ENCODE assay signal across 8 mouse cellular contexts in the genomic region with DNA sequence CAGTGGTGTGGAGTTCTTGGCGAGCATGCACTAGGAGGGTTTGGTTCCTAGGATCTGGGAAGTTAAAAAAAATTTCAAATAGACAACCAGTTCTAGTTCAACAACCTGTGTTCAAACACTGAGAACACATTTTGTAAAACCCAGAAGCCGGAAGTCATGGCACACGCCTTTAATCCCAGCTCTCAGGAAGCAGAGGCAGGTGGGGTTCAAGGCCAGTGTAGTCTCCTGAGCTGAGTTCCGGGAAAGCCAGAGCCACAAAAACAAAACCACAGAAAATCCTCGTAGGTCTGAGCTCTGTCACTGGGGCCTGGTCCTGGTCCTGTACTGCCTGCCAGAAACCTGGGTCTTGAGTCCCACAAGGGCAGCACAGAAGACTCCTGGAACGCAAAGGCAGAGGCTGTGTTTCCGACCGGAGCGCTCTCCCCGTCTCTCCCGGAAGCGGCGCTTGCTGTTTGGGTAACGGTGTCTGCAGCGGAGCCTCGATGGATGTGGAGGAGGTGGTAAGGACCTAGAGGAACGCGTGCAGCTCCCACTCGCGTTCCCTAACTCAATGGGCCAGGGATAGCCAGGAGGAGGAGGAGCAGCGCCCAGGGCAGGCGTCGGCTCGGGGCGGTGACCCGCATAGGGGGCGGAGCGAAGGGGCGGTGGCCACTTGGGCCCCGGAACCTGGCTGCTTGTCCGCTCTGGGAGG. TPM values are rescaled to one million over a fixed set of nuclear protein-coding genes. Genes with fewer than 3 reads are reported as not detected.
DNase-seq lines count a peak whose midpoint lies in the region; ATAC-seq and TF ChIP-seq lines count a peak whose summit lies in the region.

Gene Taf1b (plus strand): TSS at position 210 of the 691 bp plus-strand sequence.

- peak within 1 kb of the TSS; percentile 24 for H3K9ac ChIP-seq in ES-Bruce4 (ENCODE audit: low read depth, poor library complexity, severe bottlenecking)
- H3K9ac ChIP-seq in forebrain, embryonic 14.5 days (ENCODE audit: low read length) = peak within 1 kb of the TSS; percentile 71

- TF ChIP-seq POLR2A in ES-Bruce4 (IDR thresholded peaks at IDR 0.05; ENCODE audit: insufficient read depth, low read length) = no peak
- TF ChIP-seq POLR2A in lung, adult 2 months (IDR thresholded peaks at IDR 0.05; ENCODE audit: borderline replicate concordance, extremely low read depth, low read depth, low read length) = peak; percentile 77; the same call in 1 of the 2 replicates

- H3K9me3 ChIP-seq in ES-Bruce4 (replicated peaks; ENCODE audit: control insufficient read depth, insufficient read depth, low read length, poor library complexity, severe bottlenecking) = no peaks in the 10 kb centered on the region
- H3K9me3 ChIP-seq in forebrain, embryonic 14.5 days (replicated peaks; ENCODE audit: control insufficient read depth, low read length) = no peaks in the 10 kb centered on the region

- peak; percentile 81 for DNase-seq in forebrain, embryonic 14.5 days (ENCODE audit: low spot score)
- DNase-seq in heart, postnatal 25 days (ENCODE audit: low spot score) = peak; percentile 65
- DNase-seq in layer of hippocampus, adult 18-20 months (ENCODE audit: low spot score in 2 of 2) = peak; percentile 79 to 84
- DNase-seq in lung, adult 2 months = peak; percentile 85
- DNase-seq in thymus, adult 18-20 months = peak; percentile 60 to 65

- TF ChIP-seq EP300 in ES-Bruce4 (IDR thresholded peaks at IDR 0.05; ENCODE audit: insufficient read depth, low read depth, low read length) = no peak

- peak within 1 kb of the TSS; percentile 79 for H3K4me3 ChIP-seq in ES-Bruce4 (ENCODE audit: low read depth, low read length)
- peak within 1 kb of the TSS; percentile 57 for H3K4me3 ChIP-seq in forebrain, embryonic 14.5 days (ENCODE audit: low read depth, low read length)
- peak within 1 kb of the TSS; percentile 84 for H3K4me3 ChIP-seq in lung, adult 2 months (replicated peaks; ENCODE audit: extremely low read depth, low read depth, low read length)

- intact Hi-C loops in heart, postnatal 25 days (cut with DNase I) = no loop called here

- no peak for TF ChIP-seq CTCF in ES-Bruce4 (IDR thresholded peaks at IDR 0.05; ENCODE audit: low read depth, low read length)
- TF ChIP-seq CTCF in lung, adult 2 months (IDR thresholded peaks at IDR 0.05; ENCODE audit: insufficient read depth, low read length) = no peak

- H3K36me3 ChIP-seq in ES-Bruce4 (ENCODE audit: control insufficient read depth, insufficient read depth, low read length, poor library complexity, severe bottlenecking) = no peaks in the 10 kb centered on the region
- no peaks in the 10 kb centered on the region for H3K36me3 ChIP-seq in forebrain, embryonic 14.5 days (ENCODE audit: control insufficient read depth, insufficient read depth, low read length)

- H3K4me2 ChIP-seq in forebrain, embryonic 14.5 days (ENCODE audit: low read length) = peak within 1 kb of the TSS; percentile 50

- 9% methylated on average over 31 of the region's 31 CpGs for WGBS in forebrain, embryonic 14.5 days
- 7% methylated on average over 31 of the region's 31 CpGs for WGBS in lung, adult 2 months

- H3K27ac ChIP-seq in ES-Bruce4 (ENCODE audit: insufficient read depth, low read length) = no peak within 1 kb of the TSS
- H3K27ac ChIP-seq in forebrain, embryonic 14.5 days (ENCODE audit: low read depth, low read length) = 0 out of 2 replicates have a peak within 1 kb of the TSS, but pooled peaks have one; percentile 27

- H3K4me1 ChIP-seq in ES-Bruce4 (ENCODE audit: control insufficient read depth, insufficient read depth, low read length) = no peaks in the 10 kb centered on the region
- H3K4me1 ChIP-seq in forebrain, embryonic 14.5 days (ENCODE audit: control insufficient read depth, insufficient read depth, low read length) = no peaks in the 10 kb centered on the region
- H3K4me1 ChIP-seq in lung, adult 2 months (ENCODE audit: control insufficient read depth, insufficient read depth, low read length) = no peaks in the 10 kb centered on the region

- H3K27me3 ChIP-seq in ES-Bruce4 (ENCODE audit: control insufficient read depth, insufficient read depth, low read length, poor library complexity, severe bottlenecking) = no peaks in the 10 kb centered on the region
- no peaks in the 10 kb centered on the region for H3K27me3 ChIP-seq in forebrain, embryonic 14.5 days (replicated peaks; ENCODE audit: control insufficient read depth, insufficient read depth, low read length)

- ATAC-seq in cerebellum, adult (ENCODE audit: insufficient number of reproducible peaks, low FRiP score, low TSS enrichment) = peak; percentile 97
- peak; percentile 91 for ATAC-seq in forebrain, embryonic 14.5 days
- peak; percentile 81 for ATAC-seq in neutrophil, adult 5-6 weeks (ENCODE audit: extremely low read depth, insufficient number of reproducible peaks, low FRiP score, poor library complexity, severe bottlenecking)

RNA-seq across cellular contexts. Expression of gene Taf1b, which starts in this region (rescaled TPM):
- 34.2 and 35.9 TPM in 2 replicates for polyA plus RNA-seq in ES-Bruce4 (2011; ENCODE audit: insufficient read depth, insufficient read length, low read depth, missing spikeins)
- polyA plus RNA-seq in forebrain, embryonic 14.5 days (2014; fragmentation: Nextera tagmentation; extraction: Ambion mirVana) = 40.6 and 48.1 TPM in 2 replicates
- 10 to 100 TPM in 1 of 2 experiments, 1 to 10 TPM in 1; 9.8 to 10.4 TPM for total RNA-seq in heart, postnatal 25 days (2021)
- total RNA-seq in layer of hippocampus, adult 18-20 months (2021) = 10 to 100 TPM; 30.1 to 37.2 TPM
- polyA plus RNA-seq in lung, adult 2 months (2012; rRNA removed) = 9.0 and 10.0 TPM in 2 replicates
- 34.7 and 46.3 TPM in 2 replicates for total RNA-seq in neutrophil, adult 5-6 weeks (2017)
